Mouse (Mus musculus) embryo, embryonic 9.5 days (tissue): Measurements from ENCODE around the gene Birc5.
A peak's percentile ranks its signal among the peaks of the same experiment; 100 is the strongest.
"Not testable (repeated sequence)": the region's sequence is repeated elsewhere in the genome, so short reads cannot be mapped to it uniquely, and the experiment has no call there.

Experiments used
- DNase-seq: peaks from one replicate; pipeline ENCODE4 v3.0.0-alpha.2; 2017; ENCODE audit errors: extremely low spot score

Gene Birc5

DNA sequence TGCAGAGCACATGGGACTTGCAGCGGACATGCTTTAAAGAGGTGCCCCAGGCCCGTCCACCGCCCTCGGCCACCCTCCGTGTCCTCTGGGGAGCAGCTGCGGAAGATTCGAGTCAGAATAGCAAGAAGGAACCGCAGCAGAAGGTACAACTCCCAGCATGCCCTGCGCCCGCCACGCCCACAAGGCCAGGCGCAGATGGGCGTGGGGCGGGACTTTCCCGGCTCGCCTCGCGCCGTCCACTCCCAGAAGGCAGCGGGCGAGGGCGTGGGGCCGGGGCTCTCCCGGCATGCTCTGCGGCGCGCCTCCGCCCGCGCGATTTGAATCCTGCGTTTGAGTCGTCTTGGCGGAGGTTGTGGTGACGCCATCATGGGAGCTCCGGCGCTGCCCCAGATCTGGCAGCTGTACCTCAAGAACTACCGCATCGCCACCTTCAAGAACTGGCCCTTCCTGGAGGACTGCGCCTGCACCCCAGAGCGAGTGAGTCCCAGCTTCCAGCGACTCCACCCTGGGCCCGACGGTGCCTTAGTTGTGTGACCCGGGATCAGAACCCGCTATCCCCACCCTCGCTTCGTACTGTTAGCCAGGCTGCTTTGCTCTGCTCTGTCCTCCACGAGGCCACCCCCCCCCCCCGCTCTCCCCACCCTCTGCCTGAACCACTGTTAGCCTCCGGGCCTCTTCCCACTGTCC, at the start of gene Birc5:
Gene Birc5, plus strand, starts transcription at position 267 of the 687 bp plus-strand sequence.
- peak; percentile 97 for DNase-seq

DNA sequence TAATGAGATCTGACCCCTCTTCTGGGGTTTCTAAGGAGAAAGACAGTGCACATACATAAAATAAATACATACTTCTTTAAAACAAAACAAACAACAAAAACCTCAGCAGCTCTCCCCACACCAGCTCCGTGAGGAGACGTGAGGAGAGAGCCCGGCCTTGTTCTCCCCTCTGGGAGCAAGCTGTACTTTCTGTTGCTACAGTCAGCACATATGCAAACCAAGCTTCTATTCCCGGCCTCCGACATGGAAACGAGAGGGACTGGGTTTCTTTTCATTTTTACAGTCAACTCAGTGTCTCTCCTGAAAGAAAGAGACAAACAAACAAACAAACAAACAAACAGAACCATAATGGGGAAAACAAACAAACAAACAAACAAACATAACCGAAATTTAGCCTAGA, 49.0 kb upstream of the Birc5 start:
- no peak for DNase-seq

DNA sequence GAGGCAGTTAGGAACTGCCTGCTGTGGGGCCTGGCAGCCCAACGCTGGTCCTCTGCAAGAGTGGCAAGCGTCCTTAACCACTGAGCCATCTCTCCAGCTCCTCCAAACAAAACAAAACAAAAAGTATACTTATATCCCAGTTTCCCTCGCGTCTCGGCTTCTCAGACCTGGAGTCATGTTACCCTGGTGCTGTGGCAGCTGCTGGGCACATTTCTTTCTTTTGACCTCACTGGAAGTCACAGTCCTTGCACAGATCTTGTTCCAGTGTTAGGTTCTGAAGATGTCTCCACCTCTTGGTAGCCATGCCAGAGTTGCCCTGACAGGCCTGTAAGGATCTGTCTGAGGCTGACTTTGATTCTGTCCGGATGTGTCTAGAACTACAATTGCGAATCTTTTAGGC, 47.4 kb upstream of the Birc5 start:
- no peak for DNase-seq

GRCm38 (mm10) chr11:117803166-117803688, 45.8 kb upstream of the Birc5 start:
- DNase-seq, result no peak

- DNase-seq, result no peak
Measured at GRCm38 (mm10) chr11:117806781-117807180, 42.3 kb upstream of the Birc5 start.

DNA sequence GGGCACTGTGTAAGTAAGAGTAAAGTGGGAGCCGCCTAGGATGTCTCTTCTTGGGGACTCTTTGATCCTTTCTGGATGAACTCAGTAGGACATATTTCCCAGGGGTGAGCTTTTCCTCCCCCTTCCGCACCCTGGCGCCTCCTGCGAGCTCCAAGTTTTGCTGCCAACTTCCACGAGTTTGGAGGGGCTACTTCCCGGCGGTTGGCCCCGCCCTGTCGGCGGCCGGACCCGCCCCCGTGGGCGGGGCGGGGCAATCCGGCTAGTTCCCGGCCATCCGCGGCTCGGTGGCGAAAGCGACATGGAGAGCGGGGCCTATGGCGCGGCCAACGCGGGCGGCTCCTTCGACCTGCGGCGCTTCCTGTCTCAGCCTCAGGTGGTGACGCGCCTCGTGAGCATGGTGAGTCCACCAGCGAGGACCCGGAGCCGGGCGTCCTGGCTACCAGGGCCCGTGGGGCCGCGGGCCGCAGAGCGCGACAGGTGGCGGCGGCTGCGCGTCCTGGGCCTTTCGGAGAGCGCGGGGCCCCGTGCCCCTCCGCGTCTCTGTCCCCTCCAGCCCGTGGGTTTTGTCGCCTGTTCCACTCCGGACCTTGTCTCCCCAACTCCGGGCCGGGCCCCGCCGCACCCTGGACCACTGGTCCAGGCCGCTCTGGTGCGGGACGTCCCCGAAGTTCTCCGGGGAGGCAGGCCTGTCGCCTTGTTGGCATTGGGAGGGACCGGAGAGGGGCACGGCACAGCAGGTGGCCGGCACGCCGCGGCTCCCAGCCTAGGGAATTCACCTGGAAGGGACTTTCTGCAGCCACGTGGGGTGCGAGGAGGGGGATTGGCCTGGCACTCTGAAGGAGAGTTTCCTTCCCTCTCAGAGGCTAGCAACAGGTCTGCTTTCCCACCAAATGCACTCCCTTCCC, 39.4 kb upstream of the Birc5 start, which contains the start of the genes Gm20708 and Syngr2:
Gene Gm20708, plus strand, starts transcription at position 262 of the 905 bp plus-strand sequence.
Gene Syngr2, plus strand, starts transcription at position 262 of the 905 bp plus-strand sequence.
- peak; percentile 86 for DNase-seq

- peak; percentile 80 for DNase-seq
Measured at GRCm38 (mm10) chr11:117810401-117811046, 38.5 kb upstream of the Birc5 start.

- no peak for DNase-seq
Measured at GRCm38 (mm10) chr11:117813867-117814266, 35.2 kb upstream of the Birc5 start.

- no peak for DNase-seq
Measured at GRCm38 (mm10) chr11:117814704-117815366, 34.2 kb upstream of the Birc5 start.

- DNase-seq, result not testable (repeated sequence)
Measured at GRCm38 (mm10) chr11:117815850-117816249, 33.2 kb upstream of the Birc5 start.

GRCm38 (mm10) chr11:117816389-117816996, 32.6 kb upstream of the Birc5 start:
- DNase-seq, result no peak

DNA sequence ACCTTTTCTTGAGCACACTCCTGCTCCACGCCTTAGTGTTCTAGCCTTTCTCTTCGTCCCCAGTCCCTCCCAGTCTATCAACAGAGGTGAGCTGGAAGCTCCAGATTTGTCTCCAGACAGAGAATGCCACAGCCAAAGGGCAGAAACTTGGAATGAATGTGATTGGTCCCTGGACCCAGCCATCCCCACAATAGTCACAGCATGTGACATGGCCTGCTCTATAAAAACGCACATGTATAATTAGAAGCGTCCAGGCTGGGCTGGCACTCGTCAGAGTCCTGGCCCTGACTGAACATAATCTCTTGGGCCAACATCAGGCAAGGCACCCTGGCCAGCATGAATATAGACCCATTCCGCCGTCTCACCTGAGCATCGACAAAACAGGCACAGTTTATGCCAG, 30.0 kb upstream of the Birc5 start:
- DNase-seq, result no peak

GRCm38 (mm10) chr11:117820173-117820572, 28.9 kb upstream of the Birc5 start:
- DNase-seq, result no peak

GRCm38 (mm10) chr11:117821868-117822267, 27.2 kb upstream of the Birc5 start:
- no peak for DNase-seq

DNA sequence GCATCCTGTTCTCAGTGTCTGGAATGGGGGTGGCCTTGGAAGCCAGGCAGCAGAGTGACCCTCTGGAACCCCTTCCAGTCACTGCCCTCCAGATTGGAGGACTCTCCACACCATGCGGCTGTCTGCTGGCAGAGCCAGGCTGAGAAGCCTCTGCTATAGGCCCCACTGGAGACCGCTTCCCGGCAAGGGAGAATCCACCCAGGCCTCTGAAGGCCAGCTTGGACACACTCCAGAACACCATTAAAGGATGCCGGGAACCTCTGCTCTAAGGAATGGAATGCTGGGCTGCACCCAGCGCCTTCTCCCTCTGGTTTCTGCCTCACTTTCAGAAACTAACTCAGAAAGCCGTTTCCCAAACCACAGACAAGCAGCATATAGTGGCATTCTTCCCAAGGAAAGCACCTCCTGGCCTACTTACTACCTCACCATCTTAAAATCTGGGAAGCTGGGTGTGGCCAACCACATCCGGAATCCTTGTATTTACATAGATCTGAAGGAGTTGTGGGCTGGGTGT, 26.3 kb upstream of the Birc5 start:
- no peak for DNase-seq

GRCm38 (mm10) chr11:117823411-117823810, 25.6 kb upstream of the Birc5 start:
- DNase-seq, result no peak

DNA sequence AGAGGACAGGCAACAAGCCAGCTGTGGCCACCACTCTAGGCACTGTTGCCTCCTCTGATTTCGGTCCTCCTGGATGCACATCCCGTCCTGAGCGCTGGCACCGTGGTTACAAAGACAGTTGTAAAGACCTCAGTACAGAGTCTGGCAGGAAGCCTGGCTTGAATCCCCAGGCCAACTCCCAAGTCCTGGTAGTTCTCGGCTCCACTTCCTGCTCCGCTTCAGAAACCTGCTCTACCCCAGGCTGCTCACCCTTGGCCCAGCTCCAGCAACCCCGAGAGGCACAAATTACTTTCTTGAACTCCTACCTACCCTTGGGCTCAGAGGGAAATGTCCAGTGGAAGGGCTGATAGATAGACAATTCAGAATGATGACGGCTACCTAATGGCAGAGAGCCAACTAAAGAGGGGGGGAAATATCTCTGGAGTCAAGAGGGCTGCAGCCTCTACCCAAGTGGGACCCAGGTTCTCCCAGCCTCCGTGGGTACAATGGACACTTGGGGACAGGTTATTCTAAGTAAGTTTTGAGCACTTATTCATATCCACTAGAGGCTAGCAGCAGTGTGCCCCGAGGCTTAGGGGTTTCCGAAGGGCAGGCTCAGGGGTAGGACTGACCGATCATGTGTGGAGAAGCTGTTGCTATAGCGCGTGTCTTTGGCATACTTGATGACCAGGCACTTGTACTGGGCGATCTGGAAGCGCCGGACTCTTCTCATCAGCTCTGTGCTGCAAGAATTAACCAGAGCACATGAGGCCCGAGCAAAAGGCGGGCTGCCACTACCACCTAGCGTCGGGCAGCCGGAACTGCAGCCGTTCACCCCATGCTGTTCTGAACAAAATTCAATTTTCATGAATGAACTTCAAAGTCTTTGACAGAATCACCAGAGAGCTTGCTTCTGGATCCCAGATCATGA, 24.7 kb upstream of the Birc5 start:
- DNase-seq, result peak; percentile 82

DNA sequence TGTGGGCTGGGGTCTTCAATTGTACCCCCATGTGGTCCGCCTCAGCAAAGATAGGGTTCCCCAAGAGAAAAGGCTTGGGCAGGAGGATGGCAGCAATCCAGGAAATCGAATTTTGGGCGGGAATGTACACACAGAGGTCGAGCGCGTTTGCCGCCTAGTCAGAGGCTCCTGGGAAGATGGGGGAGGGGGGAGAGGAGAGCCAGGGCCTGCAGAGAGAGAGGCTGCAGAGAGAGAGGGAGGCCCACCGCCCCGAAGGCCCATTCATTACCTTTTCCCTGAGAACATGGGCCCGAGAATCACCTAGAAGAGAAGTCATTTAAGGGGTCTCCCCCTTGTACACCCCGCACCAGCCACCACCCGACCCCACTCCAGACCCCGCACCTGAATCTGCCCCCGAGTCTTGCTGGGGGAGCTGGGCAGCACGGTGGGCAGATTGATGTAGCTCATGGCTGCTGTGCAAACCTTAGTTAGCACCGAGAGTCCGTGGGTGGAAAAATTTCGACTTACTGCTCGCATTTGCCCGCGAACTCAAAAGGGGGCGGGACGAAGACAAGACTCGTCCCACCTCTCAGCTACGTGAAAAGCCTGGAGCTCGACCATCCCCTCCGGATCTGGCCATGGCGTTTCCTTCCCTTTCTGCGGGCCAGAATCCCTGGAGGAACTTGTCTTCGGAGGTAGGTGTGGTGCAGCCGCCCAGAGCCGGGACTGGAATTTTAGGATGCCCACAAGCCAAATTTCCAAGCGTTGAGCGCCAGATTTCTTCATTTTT, 23.5 kb upstream of the Birc5 start, which contains the start of the genes Afmid and Tk1:
Gene Afmid, plus strand, starts transcription at position 592 of the 769 bp plus-strand sequence.
Gene Tk1, minus strand, starts transcription at position 760 of the 769 bp plus-strand sequence.
- DNase-seq, result peak; percentile 87

DNA sequence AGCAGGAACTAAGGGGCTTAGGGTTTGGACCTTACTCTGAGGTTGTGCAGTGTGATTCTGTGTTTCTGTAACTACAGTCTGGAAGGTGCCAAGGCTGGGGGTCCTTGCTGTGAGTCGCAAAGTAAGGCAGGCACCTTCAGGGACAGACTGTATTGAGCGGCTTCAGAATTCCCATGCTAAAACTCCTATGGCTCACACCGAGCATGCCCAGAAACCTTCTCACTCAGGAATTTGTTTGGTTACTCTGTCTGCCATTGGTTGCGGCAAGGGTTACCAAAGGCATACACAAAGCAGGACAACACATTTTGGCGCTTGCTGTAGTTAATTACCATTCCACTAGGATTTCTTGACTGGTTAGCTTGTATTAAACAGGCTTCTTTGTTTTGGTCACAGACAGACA, 22.9 kb upstream of the Birc5 start:
- no peak for DNase-seq
